Mouse (Mus musculus): ENCODE data around the gene Xpnpep2. TPM values are rescaled to one million over a fixed set of nuclear protein-coding genes. Genes with fewer than 3 reads are reported as not detected.

Gene Xpnpep2
- polyA plus RNA-seq, 1 experiment from 2014 or later = 0.72 TPM

DNA sequence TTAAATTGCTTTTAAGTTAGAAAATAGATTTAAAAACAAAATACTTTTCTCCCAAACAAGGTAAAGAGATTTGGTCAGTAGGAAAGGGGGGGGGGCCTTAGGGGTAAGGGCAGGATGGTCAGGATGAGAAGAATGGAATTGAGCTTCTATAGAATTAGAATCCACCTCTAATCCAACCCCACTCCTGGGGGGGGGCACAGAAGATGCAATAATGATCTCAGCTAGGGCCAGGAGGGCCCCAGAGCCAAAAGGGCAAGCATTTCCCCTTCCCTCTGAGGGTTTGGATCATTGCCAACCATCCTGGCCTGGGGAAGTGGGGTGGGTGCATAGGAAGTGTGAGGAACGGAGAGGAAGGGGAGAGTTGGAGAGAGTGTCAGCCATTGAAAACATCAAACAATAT is 61.8 kb downstream of the Xpnpep2 start:
- WGBS (ENCODE audit: insufficient replicate concordance) = 55% methylated on average over 1 of the region's 1 CpGs
- H3K4me1 ChIP-seq (ENCODE audit: control insufficient read depth, insufficient read depth, low read length) = no peaks in the 10 kb centered on the region
- no peak for ATAC-seq (replicated peaks; ENCODE audit: insufficient number of reproducible peaks, low FRiP score, low TSS enrichment)
- H3K4me3 ChIP-seq (ENCODE audit: low read depth, low read length) = no peak overlapping the region
- no peak overlapping the region for H3K9ac ChIP-seq (ENCODE audit: low read depth, low read length)
- no peak overlapping the region for H3K4me2 ChIP-seq
- no peaks in the 10 kb centered on the region for H3K36me3 ChIP-seq (ENCODE audit: control insufficient read depth, insufficient read depth, low read length)
- no peaks in the 10 kb centered on the region for H3K9me3 ChIP-seq (replicated peaks; ENCODE audit: control insufficient read depth, low read length)
- no peak overlapping the region for H3K27ac ChIP-seq (ENCODE audit: low read depth, low read length)
- no peaks in the 10 kb centered on the region for H3K27me3 ChIP-seq (ENCODE audit: control insufficient read depth, insufficient read depth, low read length)

DNA sequence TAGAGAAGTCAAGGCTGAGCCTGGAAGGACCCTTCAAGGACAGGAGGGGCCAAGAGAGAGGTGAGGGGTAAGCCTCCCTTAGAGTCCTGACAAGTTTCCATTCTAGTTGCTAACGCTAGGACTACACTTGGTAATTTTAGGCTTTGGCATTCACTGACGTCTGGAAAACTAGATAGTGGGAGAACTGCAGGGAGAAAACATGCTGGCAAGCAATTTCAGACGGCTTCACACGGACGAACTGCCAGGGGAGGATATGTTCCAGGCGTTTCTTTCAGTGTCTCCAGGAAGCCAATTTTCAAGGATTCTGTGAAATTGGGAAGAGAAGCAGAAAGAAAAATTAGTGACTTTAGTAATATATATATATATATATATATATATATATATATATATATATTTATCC is 73.3 kb downstream of the Xpnpep2 start:
- H3K4me2 ChIP-seq = no peak overlapping the region
- no peaks in the 10 kb centered on the region for H3K9me3 ChIP-seq (replicated peaks; ENCODE audit: control insufficient read depth, low read length)
- H3K36me3 ChIP-seq (ENCODE audit: control insufficient read depth, insufficient read depth, low read length) = no peaks in the 10 kb centered on the region
- no peak overlapping the region for H3K4me3 ChIP-seq (ENCODE audit: low read depth, low read length)
- no peaks in the 10 kb centered on the region for H3K27me3 ChIP-seq (ENCODE audit: control insufficient read depth, insufficient read depth, low read length)
- 59% methylated on average over 6 of the region's 6 CpGs for WGBS (ENCODE audit: insufficient replicate concordance)
- H3K27ac ChIP-seq (ENCODE audit: low read depth, low read length) = no peak overlapping the region
- H3K4me1 ChIP-seq (ENCODE audit: control insufficient read depth, insufficient read depth, low read length) = no peaks in the 10 kb centered on the region
- H3K9ac ChIP-seq (ENCODE audit: low read depth, low read length) = no peak overlapping the region
- no peak for ATAC-seq (replicated peaks; ENCODE audit: insufficient number of reproducible peaks, low FRiP score, low TSS enrichment)

- Histone ChIP-seq H3K27ac (ENCODE audit: low read depth, low read length) (no peak overlapping the region), H3K27me3 (ENCODE audit: control insufficient read depth, insufficient read depth, low read length) (no peaks in the 10 kb centered on the region), H3K36me3 (ENCODE audit: control insufficient read depth, insufficient read depth, low read length) (no peaks in the 10 kb centered on the region), H3K9ac (ENCODE audit: low read depth, low read length) (no peak overlapping the region), H3K4me2 (no peak overlapping the region), H3K9me3 (replicated peaks; ENCODE audit: control insufficient read depth, low read length) (no peaks in the 10 kb centered on the region), H3K4me3 (ENCODE audit: low read depth, low read length) (no peak overlapping the region), H3K4me1 (ENCODE audit: control insufficient read depth, insufficient read depth, low read length) (no peaks in the 10 kb centered on the region)
- no peak for ATAC-seq (replicated peaks; ENCODE audit: insufficient number of reproducible peaks, low FRiP score, low TSS enrichment)
- WGBS (ENCODE audit: insufficient replicate concordance) = 79% methylated on average over 3 of the region's 3 CpGs
These were observed 76.2 kb downstream of the Xpnpep2 start for GRCm38 (mm10) chrX:48184703-48185102.

Other genes with a start within 250 kb of the Xpnpep2 start
- gene Smarca1, start 215.8 kb upstream of the Xpnpep2 start, polyA plus RNA-seq (2014; fragmentation: Nextera tagmentation; extraction: Ambion mirVana) = 26.2 and 28.8 TPM in 2 replicates
- 14.1 and 14.3 TPM in 2 replicates for gene Ocrl, start 196.3 kb upstream of the Xpnpep2 start, polyA plus RNA-seq (2014; fragmentation: Nextera tagmentation; extraction: Ambion mirVana)
- gene Apln, start 73.9 kb upstream of the Xpnpep2 start, polyA plus RNA-seq (2014; fragmentation: Nextera tagmentation; extraction: Ambion mirVana) = 0.84 and 0.93 TPM in 2 replicates
- gene Sash3, start 37.7 kb downstream of the Xpnpep2 start, polyA plus RNA-seq (2014; fragmentation: Nextera tagmentation; extraction: Ambion mirVana) = 0.76 and 1.0 TPM in 2 replicates
- gene Zdhhc9, start 100.2 kb downstream of the Xpnpep2 start, polyA plus RNA-seq (2014; fragmentation: Nextera tagmentation; extraction: Ambion mirVana) = 2.9 and 3.1 TPM in 2 replicates
- 11.0 and 12.0 TPM in 2 replicates for gene Utp14a, start 148.1 kb downstream of the Xpnpep2 start, polyA plus RNA-seq (2014; fragmentation: Nextera tagmentation; extraction: Ambion mirVana)
- 4.7 and 6.6 TPM in 2 replicates for gene Bcorl1, start 232.6 kb downstream of the Xpnpep2 start, polyA plus RNA-seq (2014; fragmentation: Nextera tagmentation; extraction: Ambion mirVana)

Measured in heart, embryonic 11.5 days (tissue).